Mouse (Mus musculus): ENCODE measurements at regions not wholly inside any gene's neighbourhood (a gene's known extent, or its start where the extent isn't known, plus 50 kb on each side); places are given as distances from the start of the nearest gene placed in this dataset.
A peak's percentile ranks its signal among the peaks of the same experiment; 100 is the strongest.
"Not testable (repeated sequence)": the region's sequence is repeated elsewhere in the genome, so short reads cannot be mapped to it uniquely, and the experiment has no call there.

GRCm38 (mm10) chr2:67107274-67107673 lies 306.3 kb upstream of the Gm21830 start:
- DNase-seq (ENCODE audit: low read depth): peak; percentile 57
- TF ChIP-seq CTCF (IDR thresholded peaks at IDR 0.05; ENCODE audit: borderline replicate concordance, extremely low read depth, insufficient read depth, insufficient read length) (no peak), POLR2A (IDR thresholded peaks at IDR 0.05; ENCODE audit: borderline replicate concordance, extremely low read depth, insufficient read depth, insufficient read length, poor library complexity, severe bottlenecking) (no peak)

DNA sequence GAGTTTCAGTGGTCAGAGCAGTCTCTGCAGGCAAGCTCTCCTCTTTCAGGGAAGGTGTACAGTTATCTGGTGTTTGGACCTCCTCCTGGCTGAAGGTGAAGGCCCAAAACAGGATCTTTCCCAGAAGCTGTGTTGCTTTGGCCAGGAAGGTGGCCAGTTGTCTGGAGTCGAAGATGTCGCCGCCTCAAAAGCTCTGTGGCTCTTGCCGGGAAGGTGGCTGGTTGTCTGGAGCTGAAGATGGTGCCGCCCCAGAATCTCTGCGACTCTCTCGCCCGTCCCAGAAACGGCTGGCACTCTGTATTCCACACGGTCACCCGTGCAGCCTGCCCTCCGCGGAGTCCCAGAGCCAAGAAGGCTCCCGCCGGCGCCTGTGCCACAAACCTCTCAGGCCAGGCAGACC lies 304.7 kb upstream of the Scn7a start:
- DNase-seq (ENCODE audit: low read depth): not testable (repeated sequence)

- no peak for DNase-seq (ENCODE audit: low read depth)
- TF ChIP-seq POLR2A (IDR thresholded peaks at IDR 0.05; ENCODE audit: borderline replicate concordance, extremely low read depth, insufficient read depth, insufficient read length, poor library complexity, severe bottlenecking): no peak
- TF ChIP-seq CTCF (IDR thresholded peaks at IDR 0.05; ENCODE audit: borderline replicate concordance, extremely low read depth, insufficient read depth, insufficient read length): no peak
Measured at GRCm38 (mm10) chr2:67068944-67069343, 284.2 kb upstream of the Scn7a start.
